Mouse (Mus musculus) macrophage (primary cell): ENCODE measurements around the gene Dnase1l3. TPM values are rescaled to one million over a fixed set of nuclear protein-coding genes. Genes with fewer than 3 reads are reported as not detected.
"Not testable (repeated sequence)": the region's sequence is repeated elsewhere in the genome, so short reads cannot be mapped to it uniquely, and the experiment has no call there.

Source experiments
- H3K27ac ChIP-seq: fragments of 350-480 bp; formaldehyde crosslinking; 2 replicates; pipeline ENCODE4 v1.9.0; 2021
- H3K36me3 ChIP-seq: fragments of 350-480 bp; formaldehyde crosslinking; 2 replicates; pipeline ENCODE4 v1.9.0; 2021; ENCODE audit errors: inconsistent target
- H3K4me3 ChIP-seq: fragments of 350-480 bp; formaldehyde crosslinking; 2 replicates; pipeline ENCODE4 v1.9.0; 2021; ENCODE audit errors: inconsistent target
- H3K79me2 ChIP-seq: fragments of 350-480 bp; formaldehyde crosslinking; 2 replicates; pipeline ENCODE4 v1.9.0; 2021; ENCODE audit errors: inconsistent target
- WGBS: methylation state at CpG from one replicate; pipeline ENCODE4 v1.1.7; 2026; ENCODE audit warnings: inconsistent platforms; ENCODE audit not compliant: missing documents; 5-methylcytosine and 5-hydroxymethylcytosine counted together
- polyA plus RNA-seq: library from polyadenylated mRNA; stranded (reverse); fragments of 250-400 nt; gene quantifications from 3 replicates; pipeline ENCODE4 v1.2.4, GENCODE M21; 2018; ENCODE audit warnings: inconsistent platforms

Dnase1l3 gene
- polyA plus RNA-seq, 1 experiment from 2014 or later, result 0.40 TPM

DNA sequence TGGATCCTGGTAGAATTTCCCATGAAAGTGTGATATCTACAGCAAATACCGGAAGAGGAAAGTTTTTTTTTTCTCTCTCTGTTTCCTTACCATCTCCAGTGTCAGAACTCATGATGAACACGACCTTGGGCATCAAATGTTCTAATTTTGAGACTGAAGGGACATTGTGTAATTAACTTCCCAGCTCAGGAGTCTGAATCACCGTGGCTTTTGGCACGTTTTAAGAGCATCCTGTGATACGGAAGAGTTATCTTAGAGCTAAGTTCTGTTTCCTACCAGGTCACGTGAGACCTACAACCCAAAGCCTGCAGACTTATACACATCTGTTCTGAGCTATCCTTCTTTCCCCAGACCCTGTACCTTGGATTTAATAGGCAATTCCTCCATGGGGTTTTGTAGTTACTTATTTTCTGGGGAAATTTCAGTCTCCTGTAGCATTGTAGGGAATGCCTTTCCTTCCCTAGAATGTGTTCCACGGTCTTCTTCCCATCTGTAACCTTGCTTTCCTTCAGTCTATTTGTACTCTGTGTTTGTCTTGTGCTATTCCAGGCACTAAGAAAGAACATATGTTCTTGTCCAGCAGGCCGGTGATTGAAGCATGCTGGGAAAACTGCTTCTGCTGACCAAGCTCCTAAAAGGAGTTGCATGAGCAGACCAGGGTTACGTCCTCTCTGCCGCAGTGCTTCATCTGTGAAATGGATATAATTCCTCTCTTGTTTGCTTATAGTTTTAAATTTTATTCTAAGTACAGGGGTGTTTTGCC, 32.6 kb upstream of the Dnase1l3 start:
- no peak overlapping the region for H3K4me3 ChIP-seq
- no peaks in the 10 kb centered on the region for H3K36me3 ChIP-seq
- H3K27ac ChIP-seq, result no peak overlapping the region
- 67% methylated on average over 10 of the region's 10 CpGs for WGBS
- no peaks in the 10 kb centered on the region for H3K79me2 ChIP-seq

DNA sequence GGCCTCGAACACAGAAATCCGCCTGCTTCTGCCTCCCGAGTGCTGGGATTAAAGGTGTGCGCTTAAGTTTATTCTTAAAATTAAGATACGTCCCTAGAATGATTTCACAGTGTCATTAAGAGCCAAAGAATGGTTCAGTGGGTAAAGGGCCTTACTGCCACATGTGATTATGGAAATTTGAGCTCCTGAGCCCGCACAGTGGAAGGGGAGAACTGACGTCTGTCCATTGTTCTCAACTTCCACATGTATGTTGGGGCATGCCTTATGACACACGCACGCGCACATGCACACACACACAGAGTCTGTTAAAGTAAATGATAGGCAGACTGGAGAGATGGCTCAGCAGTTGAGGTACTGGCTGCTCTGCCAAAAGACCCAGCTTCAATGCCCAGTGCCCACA, 30.6 kb upstream of the Dnase1l3 start:
- Histone ChIP-seq H3K79me2 (no peaks in the 10 kb centered on the region), H3K36me3 (no peaks in the 10 kb centered on the region), H3K27ac (no peak overlapping the region), H3K4me3 (no peak overlapping the region)
- WGBS, result 95% methylated on average over 10 of the region's 10 CpGs

DNA sequence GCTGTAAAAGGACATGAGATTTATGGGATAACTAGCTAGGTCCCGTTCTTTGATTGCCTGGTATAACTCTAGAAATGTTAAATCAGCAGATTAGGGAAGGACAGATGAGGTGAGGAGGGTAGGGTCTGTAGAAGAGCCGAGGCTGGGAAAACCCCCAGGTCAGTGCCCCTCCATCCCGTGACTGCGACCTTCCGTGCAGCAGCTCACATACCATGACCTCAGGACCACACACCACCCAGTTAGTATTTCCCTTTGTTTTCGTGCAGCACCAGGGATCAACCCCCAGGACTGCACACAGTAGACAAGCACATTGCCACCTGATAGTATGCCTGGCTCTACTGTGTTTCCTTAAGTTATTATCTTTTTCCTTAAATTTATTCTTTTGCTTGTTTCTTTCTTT, 30.1 kb upstream of the Dnase1l3 start:
- H3K79me2 ChIP-seq, result no peaks in the 10 kb centered on the region
- H3K4me3 ChIP-seq, result no peak overlapping the region
- H3K27ac ChIP-seq, result no peak overlapping the region
- H3K36me3 ChIP-seq, result no peaks in the 10 kb centered on the region
- WGBS, result 91% methylated on average over 5 of the region's 6 CpGs

DNA sequence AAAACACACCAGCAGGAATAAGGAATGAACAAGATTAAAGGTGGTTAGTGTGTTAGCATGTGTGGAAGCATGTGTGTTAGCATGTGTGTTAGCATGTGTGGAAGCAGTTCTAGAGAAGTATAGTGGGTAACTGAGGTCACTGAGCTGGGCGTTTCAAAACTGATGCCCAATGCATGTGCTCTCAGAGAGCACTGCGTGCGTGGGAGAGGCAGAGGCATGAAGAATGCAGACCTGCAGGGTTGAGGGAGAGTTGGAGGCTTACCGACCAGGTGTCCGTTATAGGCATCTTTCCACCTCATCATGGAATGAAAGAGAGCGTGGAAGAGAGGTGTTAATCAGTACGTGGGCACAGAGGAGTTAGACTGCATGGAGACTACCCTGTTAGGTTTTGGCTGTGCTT, 26.2 kb upstream of the Dnase1l3 start:
- H3K27ac ChIP-seq, result no peak overlapping the region
- no peaks in the 10 kb centered on the region for H3K79me2 ChIP-seq
- H3K4me3 ChIP-seq, result no peak overlapping the region
- no peaks in the 10 kb centered on the region for H3K36me3 ChIP-seq
- WGBS, result 95% methylated on average over 7 of the region's 7 CpGs

DNA sequence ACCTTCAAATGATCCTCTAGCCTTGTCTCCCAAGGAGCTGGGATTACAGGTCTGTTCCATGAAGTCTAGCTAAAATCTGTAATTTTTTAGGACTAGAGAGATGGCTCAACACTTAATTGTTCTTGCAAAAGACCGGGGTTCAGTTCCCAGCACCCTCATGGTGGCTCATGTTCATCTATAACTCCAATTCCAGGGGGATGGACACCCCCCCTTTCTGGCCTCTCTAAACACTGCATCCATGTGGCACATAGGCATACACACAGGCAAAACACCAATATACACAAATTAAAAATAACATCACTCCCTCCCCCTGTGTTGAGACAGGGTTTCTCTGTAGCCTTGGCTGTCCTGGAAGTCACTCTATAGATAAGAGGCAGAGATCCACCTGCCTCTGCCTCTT, 25.6 kb upstream of the Dnase1l3 start:
- H3K27ac ChIP-seq, result no peak overlapping the region
- H3K4me3 ChIP-seq, result no peak overlapping the region
- 94% methylated on average over 1 of the region's 1 CpGs for WGBS
- H3K79me2 ChIP-seq, result no peaks in the 10 kb centered on the region
- no peaks in the 10 kb centered on the region for H3K36me3 ChIP-seq

DNA sequence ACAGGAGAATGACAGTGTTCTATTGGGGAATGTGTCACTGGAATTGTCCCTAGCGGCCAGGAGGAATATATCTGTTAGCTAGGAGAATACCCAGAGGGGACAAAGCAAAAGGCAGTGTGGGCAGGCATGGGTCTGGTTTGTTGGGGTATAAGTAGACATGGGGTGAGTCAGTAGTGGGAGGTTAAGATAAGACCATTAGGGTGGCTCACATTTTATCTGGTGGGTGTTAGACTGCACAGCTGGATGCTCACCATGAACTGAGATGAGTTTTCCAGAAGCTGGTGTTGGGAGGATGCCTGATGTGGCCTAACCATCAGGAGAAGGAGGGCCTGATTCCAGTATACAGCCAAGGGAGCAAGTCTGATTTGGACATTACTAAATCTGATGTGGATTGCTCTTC, 22.6 kb upstream of the Dnase1l3 start:
- Histone ChIP-seq H3K36me3 (no peaks in the 10 kb centered on the region), H3K79me2 (no peaks in the 10 kb centered on the region), H3K27ac (no peak overlapping the region), H3K4me3 (no peak overlapping the region)
- 93% methylated on average over 1 of the region's 1 CpGs for WGBS

DNA sequence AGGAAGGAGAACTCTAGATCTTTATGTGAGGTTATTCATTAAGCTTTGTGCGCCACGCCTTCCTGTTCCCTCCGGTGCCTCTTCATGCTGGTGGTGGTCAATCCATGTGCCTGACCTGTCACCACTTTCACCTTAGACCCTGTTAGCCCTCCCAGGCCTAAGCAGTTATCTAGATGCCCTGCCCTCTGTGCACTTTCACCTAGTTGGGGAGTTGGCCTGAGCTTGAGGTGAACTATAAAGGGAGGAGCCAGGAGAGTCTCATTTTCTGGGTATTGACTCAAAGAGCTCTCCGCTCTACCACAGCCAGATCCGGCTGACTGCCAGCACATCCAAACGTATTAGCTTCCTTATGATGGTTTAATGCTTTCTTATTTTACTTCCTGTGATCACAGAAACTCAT, 21.9 kb upstream of the Dnase1l3 start:
- no peaks in the 10 kb centered on the region for H3K79me2 ChIP-seq
- H3K4me3 ChIP-seq, result no peak overlapping the region
- H3K27ac ChIP-seq, result no peak overlapping the region
- 74% methylated on average over 6 of the region's 6 CpGs for WGBS
- no peaks in the 10 kb centered on the region for H3K36me3 ChIP-seq

DNA sequence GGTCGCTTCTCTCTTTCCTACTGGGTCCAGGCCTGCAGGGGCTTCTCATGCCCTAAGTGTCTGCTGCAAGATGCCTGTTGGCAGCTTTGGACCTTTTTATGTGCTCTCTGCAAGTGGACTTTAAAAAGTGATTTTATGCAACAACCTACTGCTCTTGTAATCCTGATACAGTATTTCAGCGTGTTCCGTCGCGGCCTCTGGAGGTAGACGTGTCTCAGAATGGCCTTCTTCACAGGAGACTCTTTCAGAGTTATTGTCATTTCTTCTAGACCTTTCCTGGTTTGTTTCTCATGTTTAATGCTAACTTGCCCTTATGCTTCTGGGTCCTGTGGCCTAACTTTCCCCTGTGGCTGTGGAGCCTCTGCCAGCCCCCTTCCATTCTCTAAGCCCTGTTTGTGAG, 21.4 kb upstream of the Dnase1l3 start:
- Histone ChIP-seq H3K79me2 (no peaks in the 10 kb centered on the region), H3K36me3 (no peaks in the 10 kb centered on the region), H3K27ac (no peak overlapping the region), H3K4me3 (no peak overlapping the region)
- 89% methylated on average over 6 of the region's 6 CpGs for WGBS

DNA sequence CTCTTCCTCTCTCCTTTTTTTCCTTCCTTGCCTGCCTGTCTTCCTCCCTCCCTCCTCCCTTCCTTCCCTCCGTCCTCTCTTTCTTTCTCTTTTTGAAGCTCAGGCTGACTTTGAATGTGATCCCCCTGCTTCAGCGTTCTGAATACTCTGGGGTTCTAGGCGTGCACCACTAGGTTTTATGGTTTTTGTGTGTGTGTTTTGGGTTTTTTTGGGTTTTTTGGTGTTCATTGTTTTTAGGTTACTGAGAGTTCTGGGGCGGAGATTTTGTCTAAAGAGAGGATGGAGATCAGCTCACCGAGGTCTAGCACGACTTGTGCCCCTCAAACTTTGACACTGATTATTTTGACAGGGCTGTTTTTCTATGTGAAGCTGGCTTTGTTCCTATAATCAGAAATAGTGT, 17.6 kb upstream of the Dnase1l3 start:
- H3K4me3 ChIP-seq, result no peak overlapping the region
- WGBS, result 89% methylated on average over 6 of the region's 6 CpGs
- H3K36me3 ChIP-seq, result no peaks in the 10 kb centered on the region
- no peak overlapping the region for H3K27ac ChIP-seq
- no peaks in the 10 kb centered on the region for H3K79me2 ChIP-seq

DNA sequence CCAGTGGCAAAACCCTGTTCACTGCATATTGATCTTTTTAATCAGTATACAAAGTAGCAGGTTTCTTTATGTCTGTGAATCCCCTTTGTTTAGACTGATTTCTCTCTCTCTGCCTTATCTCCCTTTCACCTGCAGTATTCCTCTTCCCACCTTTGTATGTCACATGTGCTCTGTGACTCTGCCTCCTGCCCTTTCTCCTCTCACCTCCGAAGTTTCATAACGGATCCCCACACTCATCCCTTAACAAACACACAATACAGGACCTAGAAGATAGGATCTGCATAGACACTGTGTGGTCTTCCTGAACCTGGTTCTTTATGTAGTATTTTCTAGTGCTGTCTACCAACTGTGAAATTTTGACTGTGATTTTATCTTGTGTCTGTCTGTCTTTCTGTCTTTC, 16.9 kb upstream of the Dnase1l3 start:
- WGBS, result 92% methylated on average over 2 of the region's 2 CpGs
- Histone ChIP-seq H3K27ac (no peak overlapping the region), H3K79me2 (no peaks in the 10 kb centered on the region), H3K4me3 (no peak overlapping the region), H3K36me3 (no peaks in the 10 kb centered on the region)

DNA sequence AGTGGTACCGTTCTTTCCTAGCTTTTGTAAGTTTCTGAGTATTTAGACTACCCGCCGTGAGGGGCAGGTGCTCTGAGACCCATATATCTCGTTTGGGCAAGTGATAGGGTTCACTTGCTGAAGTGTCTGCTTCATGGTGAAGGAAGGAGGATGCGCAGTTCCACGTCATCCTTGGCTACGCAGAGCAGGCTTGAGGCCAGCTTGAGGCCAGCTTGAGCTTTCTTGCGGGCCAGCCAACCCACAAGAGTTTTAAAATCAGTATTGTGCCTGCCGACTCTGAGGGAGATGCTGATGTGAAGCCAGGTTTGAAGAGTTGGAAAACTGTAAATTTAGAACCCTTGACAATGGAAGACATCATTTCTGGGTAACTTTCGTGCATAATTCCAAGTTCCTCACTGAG, 13.6 kb upstream of the Dnase1l3 start:
- Histone ChIP-seq H3K27ac (no peak overlapping the region), H3K4me3 (no peak overlapping the region), H3K36me3 (no peaks in the 10 kb centered on the region), H3K79me2 (no peaks in the 10 kb centered on the region)
- 89% methylated on average over 10 of the region's 10 CpGs for WGBS

DNA sequence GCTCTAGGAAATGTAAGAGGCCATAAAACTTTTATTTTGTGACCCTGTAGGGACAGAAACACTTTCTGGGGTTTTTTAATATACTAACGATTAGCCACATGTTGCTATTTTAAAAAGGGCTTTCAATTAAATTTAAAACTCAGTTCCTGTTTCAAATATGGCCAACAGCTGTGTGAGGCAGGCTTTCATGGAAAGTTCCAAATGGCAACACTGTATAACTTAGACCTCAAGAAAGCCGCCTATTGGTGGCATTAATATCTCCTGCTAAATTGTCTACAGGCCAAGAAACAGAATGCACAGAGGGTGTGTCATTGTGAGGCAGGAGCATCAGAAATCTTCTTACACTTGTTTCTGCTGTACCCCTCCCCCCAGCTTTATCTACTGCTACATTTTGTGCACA, 13.1 kb upstream of the Dnase1l3 start:
- H3K79me2 ChIP-seq, result no peaks in the 10 kb centered on the region
- H3K4me3 ChIP-seq, result no peak overlapping the region
- 47% methylated on average over 2 of the region's 2 CpGs for WGBS
- H3K36me3 ChIP-seq, result no peaks in the 10 kb centered on the region
- H3K27ac ChIP-seq, result no peak overlapping the region

DNA sequence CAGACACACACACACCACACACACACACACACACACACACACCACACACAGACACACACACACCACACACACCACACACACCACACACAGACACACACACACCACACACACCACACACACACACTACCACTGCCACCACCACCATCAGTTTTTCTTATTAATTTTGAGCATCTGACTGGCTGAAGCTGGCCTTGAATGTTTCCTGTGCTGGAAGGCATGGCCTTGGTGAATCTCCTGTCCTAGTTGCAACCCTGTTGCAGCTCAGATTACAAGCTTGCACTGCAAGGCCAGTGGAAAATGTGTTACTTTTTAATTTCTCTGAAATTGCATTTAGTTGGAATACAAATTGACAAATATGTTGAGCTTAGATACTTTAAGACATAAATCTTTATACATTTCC, 12.7 kb upstream of the Dnase1l3 start:
- no peak overlapping the region for H3K27ac ChIP-seq
- H3K4me3 ChIP-seq, result no peak overlapping the region
- no peaks in the 10 kb centered on the region for H3K79me2 ChIP-seq

DNA sequence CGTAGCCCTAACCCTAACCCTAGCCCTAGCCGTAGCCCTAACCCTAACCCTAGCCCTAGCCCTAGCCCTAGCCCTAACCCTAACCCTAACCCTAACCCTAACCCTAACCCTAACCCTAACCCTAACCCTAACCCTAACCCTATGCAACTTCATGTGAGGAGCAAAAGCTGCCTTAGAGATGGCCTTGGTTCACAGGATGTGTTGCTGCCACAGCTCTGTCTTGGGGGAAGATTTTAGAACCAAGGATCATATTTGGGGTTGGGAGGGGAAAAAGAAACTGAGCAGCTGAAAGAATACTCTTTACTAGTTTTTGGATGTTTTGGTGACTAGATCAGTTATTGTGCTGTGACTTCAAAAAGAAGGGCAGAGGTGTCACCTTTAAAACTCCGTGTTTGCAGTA, 11.7 kb upstream of the Dnase1l3 start:
- H3K36me3 ChIP-seq, H3K79me2 ChIP-seq, H3K27ac ChIP-seq, H3K4me3 ChIP-seq: not testable (repeated sequence)
- 77% methylated on average over 3 of the region's 3 CpGs for WGBS

More for the DNA sequence above, 12.7 kb upstream of the Dnase1l3 start:
- H3K36me3 ChIP-seq, result no peaks in the 10 kb centered on the region

DNA sequence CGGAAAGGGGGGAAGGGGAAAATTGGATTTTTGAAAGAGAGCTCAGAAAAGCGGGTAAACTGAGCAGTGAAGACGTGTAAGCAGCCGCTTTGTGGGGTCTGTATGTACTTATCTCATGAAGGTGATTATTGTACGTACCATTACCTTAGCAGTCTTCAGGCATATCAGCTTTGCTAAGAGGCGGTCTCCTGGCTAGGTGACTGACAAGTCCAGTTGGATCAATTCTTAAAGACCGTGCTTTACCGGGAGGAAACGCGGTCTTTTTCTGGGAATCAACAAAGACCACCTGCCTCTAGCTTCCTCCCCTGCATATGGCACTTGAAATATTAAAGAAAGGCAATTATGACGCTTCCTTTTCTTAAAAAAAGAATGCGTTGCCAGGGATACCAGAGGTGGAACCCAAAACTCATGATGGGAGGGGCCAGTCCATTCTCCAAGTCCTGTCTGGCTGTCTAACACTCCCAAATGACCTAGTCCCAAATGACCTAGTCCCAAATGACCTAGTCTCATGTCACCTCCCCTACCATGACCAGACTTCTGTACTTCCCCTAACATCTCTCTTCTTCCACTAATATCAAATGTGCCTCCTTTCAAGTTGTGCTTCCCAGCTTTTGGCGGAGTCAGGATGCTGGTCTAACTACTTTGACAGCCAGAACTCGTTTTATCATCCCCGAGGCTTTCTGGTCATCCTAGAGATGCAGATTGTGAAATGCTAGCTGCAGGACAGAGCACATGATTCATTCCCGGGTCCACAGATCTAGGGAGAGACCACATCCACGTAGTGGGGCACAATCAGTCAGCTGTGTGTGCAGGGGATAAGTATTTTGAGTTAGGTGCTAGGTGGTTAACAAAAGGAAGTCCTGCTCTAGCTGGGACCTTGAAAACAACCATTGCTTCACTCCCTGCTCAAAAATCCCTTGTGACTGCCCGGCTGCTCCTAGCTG, 9.6 kb upstream of the Dnase1l3 start:
- Histone ChIP-seq H3K36me3 (no peaks in the 10 kb centered on the region), H3K79me2 (no peaks in the 10 kb centered on the region), H3K27ac (no peak overlapping the region), H3K4me3 (no peak overlapping the region)
- 19% methylated on average over 18 of the region's 18 CpGs for WGBS
